Mouse (Mus musculus): ENCODE measurements around the gene Defb22.

Gene Defb22

DNA sequence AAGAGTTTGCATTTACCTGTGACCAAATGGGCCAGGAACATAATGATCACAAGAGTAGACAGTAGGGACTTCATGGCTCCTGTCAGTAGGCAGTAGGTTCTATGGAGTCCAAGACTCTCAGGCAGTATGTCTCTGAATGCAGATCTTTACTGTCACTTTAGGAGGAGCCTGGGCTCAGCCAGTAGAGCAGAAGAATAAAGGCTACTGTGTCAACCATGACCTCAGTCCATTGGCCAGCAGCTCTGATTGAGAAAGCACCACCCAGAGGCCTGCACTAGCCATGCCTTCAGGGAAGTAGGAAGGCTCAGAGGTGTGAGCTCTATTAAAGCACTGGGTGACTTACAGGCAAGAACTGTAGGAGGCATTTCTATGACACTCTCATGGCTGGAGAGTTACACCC lies at the start of gene Defb22:
Gene Defb22, minus strand, starts transcription at position 101 of the 400 bp plus-strand sequence.
- no peak for DNase-seq (ENCODE audit: low spot score)

DNA sequence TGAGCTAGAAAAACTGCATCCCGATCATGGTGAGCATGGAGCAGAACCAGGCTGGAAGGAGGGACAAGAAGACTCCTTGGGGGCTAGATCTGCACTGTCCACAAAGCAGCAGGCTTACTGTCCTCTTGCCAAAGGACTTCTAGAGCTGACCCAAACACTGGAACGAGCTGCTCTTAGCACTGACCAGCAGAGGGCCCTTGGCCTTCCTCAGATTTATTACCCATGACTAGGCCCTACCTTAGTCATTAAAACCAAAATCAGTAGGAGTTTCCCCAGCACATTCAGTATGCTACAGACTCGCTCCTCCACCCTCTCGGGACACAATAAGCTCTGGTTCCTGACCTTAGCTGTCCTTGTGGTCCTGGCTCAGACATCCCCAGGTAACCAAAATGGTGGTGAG lies 28.0 kb upstream of the Defb22 start, which contains the start of gene Defb28:
Gene Defb28, plus strand, starts transcription at position 275 of the 400 bp plus-strand sequence.
- DNase-seq (ENCODE audit: low spot score), result no peak

DNA sequence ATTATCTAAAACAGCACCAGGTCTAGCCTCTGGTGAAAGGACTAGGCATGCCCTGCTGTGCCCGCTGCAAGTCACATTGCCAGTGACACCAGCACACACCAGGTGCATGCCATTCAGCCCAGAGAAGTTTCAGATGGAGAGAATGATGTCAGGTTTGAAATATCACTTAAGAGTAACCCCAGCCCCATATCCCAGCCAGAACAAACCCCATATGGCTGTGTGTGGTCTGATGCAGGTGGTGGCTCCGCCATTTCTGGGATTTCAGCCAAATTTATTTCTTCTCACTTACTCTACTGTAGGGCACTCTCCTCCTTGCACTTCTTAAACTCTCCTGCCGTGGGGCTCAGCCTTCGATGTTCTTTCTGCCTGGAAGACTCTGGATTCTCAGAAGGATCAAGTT lies 26.1 kb upstream of the Defb22 start:
- no peak for DNase-seq (ENCODE audit: low spot score)

DNA sequence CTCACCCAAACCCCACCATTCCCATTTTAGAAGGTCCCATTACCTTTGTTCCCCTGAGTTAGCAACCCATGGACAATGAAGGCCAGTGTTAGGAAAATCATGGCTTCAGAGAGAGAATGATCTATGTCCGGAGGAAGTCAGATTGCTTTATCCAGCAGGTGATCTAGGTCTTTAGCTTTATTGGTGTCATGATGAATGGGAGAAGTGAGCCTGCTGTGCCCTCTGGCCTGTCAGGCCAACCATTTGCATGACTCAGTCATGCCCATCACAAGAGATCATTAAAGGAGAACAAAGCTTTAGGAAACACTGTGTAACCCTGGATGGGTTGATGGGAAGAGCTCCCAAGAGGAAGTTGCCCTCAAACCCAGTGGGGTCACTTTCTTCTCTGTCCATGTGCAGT lies 21.7 kb upstream of the Defb22 start, which contains the start of gene Defb26:
Gene Defb26, minus strand, starts transcription at position 101 of the 400 bp plus-strand sequence.
- no peak for DNase-seq (ENCODE audit: low spot score)

DNA sequence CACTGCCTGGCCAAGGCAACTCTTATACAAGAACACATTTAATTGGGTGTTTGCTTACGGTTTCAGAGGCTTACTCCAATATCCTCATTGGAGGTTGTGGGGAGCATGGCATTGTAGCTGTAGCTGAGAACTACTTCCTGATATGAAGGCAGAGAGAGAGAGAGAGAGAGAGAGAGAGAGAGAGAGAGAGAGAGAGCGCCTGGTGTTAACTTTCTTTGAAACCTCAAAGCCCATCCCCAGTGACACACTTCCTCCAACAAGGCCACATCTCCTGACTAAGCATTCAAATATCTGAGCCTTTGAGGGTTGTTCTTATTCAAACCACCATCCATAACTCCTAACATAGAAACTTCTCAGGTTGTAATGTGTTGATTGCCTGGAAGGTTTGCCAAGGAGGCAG lies 14.0 kb upstream of the Defb22 start:
- DNase-seq (ENCODE audit: low spot score), result no peak

DNA sequence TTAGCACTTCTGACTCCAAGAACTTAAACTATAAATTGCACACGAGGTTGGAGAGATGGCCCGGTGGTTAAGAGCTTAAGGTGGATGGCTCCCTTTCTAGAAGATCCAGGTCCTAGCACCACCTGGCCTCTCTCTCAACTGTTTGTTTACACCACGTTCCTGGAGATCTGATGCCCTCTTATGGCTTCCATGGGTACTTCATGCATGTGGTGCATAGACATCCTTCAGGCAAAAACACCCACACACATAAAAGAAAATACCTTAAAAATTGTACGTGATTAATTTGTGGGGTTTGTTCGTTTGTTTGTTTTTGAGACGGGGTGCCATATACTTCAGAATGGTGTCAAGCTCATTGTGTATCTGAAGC lies 10.9 kb upstream of the Defb22 start:
- no peak for DNase-seq (ENCODE audit: low spot score)

DNA sequence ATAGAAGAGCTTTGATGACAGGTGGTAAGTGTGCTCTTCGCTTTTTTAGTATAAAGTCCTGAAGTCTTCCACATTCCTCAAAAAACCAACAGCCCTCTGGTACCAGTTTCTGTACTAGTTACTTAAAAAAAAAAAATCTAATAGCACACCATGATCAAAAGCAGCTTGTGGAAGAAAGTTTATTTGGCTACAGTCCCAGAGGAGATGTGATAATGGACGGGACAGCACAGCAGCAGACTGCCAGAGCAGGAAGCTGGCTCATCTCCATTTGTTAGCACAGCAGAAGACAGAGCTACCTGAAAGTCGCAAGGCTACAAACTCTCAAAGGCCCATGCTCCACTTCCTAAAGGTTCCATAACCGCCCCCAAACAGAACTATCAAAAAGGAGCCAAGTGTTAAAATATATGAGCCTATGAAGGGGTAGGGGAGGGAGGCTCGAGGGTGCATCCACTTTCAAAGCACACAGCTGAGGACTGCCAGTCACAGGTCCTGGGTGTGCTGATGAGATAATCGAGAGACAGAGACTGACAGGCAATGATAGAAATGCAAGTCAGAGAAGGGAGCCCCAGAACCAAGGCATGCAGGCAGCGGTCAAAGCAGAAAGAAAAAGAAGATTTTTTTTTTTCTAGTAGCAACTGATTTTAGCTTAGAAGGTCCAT lies 10.4 kb upstream of the Defb22 start:
- no peak for DNase-seq (ENCODE audit: low spot score)

DNA sequence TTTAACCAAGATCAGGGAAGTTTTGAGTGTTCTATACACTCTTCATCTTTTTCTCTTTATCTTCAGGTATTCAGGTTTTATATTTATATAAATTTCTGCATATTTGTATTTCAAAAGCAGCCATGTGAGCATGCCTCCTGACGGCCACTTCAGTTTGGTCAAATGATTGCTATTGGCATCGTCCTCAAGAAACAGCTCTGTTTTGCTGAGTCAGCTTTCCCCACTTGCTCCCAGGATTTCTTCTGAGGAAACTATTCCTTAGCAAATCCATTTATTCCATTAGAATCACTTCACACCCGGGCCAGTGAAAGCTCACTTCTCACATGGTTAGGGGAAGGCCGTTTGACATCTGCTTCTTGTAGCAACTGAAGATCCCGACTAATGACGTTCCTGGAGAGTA lies 8.1 kb upstream of the Defb22 start:
- DNase-seq (ENCODE audit: low spot score), result no peak

DNA sequence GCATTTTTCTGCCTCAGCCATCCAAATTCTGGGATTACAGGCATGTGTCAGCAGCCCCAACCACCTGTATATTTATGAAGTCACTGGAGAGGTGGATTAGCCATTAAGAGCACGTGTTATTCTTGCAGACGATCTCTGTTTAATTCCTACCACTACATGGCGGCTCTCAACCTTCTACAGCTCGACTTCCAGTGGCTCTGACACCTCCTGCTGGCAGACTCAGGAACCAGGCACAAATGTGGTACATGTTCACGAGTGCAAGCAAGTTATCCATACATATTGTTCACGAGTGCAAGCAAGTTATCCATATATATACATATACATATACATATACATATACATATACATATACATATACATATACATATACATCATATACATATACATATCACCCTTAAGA lies 3.2 kb upstream of the Defb22 start:
- DNase-seq (ENCODE audit: low spot score), result no peak

DNA sequence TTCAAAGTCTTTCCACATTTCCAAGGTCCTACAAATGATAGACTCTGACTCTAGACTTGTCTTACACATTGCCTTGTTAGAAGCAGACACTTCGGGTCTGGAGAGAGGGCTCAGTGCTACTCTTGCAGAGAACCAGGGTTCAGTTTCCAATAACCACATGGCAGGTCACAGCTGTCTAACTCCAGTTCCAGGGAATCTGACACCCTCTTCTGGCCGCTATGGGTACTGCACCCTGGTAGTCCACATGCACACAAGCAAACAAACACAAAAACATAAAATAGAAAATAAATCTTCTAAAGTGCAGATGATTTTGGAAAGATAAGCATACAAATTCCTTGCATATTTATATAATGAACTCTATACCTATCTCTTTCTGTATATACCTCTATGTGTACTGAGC lies 2.9 kb downstream of the Defb22 start:
- DNase-seq (ENCODE audit: low spot score), result no peak

DNA sequence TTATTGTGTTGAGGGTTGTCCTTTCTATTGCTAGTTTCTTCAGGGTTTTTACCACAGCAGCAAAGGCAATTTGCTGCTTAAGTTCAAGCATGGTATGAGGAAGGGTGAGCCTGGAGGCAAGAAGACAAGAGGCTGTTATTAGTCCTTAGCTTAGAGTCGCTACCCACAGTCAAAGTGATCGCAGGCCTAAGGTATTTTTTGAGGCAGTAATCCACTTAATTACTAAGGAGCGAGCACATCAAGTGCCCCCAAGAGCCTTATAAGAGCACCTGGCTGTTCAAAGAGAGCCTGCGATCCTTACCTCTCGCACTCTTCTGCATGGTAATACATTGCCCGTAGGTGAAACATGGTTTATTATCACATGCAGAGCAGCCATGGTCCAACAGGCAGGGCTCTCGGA lies 8.2 kb downstream of the Defb22 start:
- no peak for DNase-seq (ENCODE audit: low spot score)

DNA sequence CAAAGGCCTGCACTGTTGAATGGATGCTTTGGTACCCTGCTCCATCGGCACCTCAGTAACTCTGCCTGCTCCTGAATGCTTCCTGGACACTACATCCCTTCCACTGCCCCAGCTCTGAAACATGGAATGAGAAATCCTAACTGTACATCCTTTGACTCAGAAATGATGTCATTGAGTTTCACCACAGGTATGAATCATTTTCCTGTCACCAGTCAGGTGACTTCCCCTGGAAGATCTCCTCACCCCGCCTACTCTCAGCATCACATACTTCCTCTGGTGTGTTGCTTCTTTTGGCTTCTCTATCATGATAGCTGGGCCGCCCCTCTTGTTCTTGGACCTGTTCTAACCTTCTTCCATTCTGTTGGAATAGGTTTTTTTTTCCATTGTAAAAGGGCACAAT lies 9.1 kb downstream of the Defb22 start:
- no peak for DNase-seq (ENCODE audit: low spot score)

DNA sequence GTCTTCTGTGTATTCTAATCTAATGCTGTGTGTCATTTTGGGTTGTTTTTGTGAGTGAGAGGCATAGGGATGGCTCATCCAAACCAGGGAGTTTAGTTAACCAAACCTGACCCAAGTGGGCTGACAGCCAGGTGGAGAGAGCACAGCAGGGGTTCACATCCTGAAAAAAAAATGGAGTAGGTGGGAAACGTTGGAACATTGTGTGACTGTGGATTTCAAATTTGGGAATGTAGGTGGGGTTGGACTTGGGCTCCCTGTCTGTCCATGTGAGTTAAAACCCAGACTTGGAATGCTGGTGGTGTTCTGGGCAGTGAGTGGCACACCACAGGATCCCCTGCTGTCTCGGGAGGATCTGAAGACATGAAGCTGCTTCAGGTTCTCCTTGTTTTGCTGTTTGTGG lies 13.2 kb downstream of the Defb22 start, which contains the start of gene Defb20:
Gene Defb20, plus strand, starts transcription at position 301 of the 400 bp plus-strand sequence.
- DNase-seq (ENCODE audit: low spot score), result no peak

DNA sequence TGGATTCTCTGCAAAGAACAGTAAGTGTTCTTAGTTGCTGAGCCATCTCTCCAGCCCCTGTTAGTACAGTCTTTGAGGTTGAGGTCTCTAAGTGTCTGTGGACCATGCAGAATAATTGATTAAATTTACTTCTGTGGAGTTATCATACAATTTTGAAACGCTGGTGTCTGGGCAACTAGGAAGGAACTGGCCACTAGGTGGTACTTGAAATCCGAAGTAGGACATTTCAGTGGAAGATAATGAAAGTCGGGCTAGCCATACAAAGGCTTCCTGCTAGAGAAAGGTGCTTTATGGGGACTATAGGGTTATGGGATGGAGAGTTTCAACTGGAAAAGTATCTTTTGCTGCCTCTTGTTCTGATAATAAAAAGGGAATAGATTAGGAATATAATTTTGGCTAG lies 17.5 kb downstream of the Defb22 start:
- DNase-seq (ENCODE audit: low spot score), result no peak

DNA sequence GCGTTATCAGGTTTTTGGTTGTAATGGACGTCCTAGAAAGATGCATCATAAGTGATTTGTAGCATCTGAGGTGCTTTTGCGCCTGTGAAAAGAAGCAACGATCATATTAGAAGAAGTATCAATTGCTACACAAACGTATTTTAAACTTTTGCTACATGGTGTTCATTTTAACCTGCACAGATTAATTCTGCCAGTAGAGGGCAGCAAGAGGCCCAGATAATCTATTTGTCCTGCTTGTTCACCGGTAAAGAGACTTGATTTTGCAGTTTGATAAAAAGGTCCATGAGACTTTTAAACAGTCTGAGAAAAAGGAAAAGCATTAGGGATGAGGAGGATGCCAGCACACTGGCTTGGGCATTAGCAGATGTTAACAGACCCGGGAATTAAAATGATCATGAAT lies 19.0 kb downstream of the Defb22 start:
- peak; percentile 60 for DNase-seq (ENCODE audit: low spot score)

DNA sequence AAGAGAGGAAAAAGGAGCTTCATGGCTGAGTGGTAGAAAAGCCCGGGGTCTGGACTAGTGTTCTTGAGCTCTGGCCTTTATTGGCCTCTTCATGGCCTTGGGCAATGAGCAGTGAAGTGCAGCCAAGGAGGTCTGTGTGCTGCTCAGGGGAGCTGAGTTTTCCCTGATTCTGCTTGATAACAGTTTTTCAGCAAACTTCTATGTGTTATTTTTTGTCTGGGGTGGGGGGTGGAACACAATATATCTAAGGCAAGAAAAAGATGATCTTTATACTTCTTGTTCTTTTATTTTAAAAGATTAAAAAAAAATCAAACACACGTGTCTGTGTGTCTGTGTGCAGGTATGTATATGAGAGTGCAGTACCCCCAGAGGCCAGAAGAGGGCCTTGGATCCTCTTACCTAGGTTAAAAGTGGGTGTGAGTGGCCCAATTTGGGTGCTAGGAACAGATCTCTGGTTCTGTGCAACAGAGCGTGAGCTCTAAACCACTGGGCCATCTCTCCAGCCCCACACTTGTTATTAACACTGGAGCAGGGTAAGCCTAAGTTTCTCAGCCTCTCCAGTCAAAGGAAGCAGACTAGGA lies 25.3 kb downstream of the Defb22 start, which contains the start of gene Defb23:
Gene Defb23, minus strand, starts transcription at position 51 of the 581 bp plus-strand sequence.
- DNase-seq (ENCODE audit: low spot score), result no peak

DNA sequence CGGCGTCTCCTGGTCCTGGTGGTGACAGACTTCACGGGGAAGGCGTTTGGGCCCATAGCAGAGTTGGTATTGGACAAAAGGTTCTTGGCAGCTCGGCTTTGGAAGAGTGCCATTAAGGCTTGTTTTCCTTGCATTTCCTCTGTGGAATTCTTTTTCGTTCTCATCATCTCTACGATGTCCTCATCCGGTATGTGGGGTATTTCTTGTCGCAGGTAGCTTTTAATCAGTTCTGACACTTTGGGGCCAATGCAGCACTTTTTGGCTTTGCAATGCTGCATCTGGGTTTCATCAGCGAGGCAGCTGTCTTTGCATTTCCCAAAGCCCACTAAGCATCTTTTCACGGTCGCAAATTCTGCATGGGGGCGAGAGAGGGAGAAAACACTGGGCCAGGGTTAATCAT lies 30.7 kb downstream of the Defb22 start:
- no peak for DNase-seq (ENCODE audit: low spot score)

DNA sequence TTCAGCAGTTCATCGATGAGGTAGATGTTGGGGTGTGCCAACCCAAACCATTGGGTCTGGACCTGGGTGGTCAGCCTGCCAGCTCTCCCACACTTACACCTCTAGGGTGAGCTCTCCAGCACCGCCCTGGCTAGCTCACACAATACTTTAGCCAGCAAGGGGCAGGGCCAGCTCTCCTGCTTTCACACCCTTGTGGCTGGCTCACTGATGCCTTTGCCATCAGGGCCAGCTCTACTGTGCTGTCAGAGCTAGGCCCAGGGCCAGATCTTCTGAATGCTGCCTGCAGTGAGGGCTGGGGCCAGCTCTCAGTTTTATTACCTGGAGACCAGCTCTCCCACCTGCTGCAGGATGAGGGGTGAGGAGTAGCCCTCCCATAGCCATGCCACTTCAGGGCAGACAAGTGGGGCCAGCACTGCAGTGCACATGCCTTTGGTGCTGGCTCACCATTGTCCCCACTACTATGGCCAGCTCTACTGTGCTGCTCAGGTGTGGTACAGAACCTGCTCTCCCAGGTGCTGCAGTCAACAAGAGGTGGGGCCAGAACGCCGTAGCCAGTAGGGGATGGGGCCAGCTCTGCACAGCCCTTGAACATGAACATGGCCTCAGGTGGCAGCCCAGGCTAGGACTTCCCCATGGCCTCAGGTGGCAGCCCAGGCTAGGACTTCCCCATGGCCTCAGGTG lies 37.7 kb downstream of the Defb22 start:
- no peak for DNase-seq (ENCODE audit: low spot score)

DNA sequence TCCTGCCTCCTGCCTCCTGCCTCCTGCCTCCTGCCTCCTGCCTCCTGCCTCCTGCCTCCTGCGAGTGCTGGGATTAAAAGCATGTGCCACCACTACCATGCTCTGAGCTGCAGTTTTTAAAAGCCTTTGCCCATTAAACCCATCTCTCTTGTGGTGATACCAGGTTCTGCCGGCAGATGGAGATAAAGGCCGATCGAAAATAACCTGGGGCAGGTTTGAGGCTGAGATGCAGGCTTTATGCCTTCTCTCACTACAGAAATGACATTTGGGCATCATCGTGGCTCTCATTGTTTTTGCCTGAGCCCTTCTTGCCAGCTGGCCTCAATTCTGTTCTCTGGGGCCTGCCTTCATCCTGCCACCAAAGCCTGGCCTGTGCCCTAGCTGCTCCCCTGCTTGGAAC lies 39.7 kb downstream of the Defb22 start:
- peak; percentile 63 for DNase-seq (ENCODE audit: low spot score)

DNA sequence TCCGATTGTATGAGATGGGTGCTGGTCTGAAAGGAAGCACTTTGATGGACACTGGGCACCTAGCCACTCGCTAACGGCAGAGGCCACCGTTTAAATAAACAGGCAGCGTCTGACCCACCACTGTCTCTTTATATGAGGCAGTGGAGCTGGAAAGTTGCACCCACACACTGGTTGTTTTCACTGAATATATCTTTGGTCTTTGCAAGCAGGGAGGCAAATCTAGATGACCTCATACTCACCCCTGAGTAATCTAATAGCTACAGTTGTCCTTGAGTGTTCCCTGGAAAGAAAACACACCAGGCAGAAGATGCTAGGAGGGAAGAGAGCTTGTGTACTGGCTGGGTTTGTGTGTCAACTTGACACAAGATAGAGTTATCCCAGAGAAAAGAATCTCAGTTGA lies 42.5 kb downstream of the Defb22 start:
- DNase-seq (ENCODE audit: low spot score), result no peak

DNA sequence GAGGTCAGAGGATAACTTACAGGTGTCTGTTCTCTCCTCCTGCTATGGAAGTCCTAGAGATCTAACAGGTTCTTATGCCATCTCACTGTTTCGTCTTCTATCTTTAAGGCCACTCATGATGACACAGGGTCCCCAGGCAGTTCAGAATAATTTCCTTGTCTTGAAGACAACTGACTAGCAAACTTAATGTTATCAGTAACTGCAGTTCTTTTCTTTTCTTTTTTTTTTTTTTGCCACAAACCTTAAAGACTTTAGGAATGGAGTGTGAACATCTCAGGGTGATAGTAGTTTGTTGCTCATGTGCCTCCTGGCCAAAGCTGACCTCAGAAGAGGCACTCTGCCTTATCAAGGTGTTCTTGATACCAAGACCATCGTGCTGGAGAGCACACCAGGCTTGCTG lies 43.3 kb downstream of the Defb22 start:
- DNase-seq (ENCODE audit: low spot score), result no peak

DNA sequence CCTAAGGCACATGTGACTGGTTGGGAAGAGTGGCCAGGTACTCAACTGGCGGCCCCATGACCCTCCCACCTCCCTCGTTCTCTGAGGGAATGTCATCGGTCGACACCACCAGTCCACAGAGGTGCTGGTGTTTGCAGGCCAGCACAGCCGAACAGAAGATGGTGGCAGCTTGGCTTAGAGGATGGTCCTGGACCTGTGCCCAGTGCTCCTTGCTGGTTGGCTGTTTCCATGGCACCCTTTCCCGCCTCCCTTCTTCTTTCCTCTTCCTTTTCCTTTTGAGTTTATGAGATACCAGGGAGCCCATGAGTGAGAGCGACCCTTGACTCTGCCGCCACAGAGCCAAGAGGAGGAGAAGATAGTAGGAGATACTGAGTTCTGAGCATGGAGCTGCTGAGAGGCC lies 46.7 kb downstream of the Defb22 start:
- DNase-seq (ENCODE audit: low spot score), result no peak

DNA sequence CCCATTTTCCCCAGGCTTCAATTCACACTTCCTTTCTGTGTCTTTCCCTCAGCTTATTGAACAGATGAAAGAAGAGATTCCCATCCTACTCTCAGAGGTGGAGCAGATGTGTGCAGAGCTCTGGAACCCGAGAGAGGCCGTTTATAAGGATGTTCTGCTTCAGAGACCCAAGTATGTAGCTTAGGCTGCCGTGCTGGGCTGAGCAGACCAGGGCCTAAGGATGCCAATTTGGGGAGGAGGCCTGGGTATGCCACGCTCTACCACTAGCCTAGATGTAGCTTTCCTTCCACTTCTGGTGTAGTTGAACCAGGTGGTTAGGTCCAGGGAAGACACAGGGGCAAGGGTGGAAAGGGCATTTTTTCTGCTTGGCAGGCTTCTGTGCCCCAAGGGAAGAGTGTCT lies 47.6 kb downstream of the Defb22 start:
- DNase-seq (ENCODE audit: low spot score), result no peak
